Mouse (Mus musculus): ENCODE measurements around the gene Ephx3.
A peak's percentile ranks its signal among the peaks of the same experiment; 100 is the strongest.
"Not testable (repeated sequence)": the region's sequence is repeated elsewhere in the genome, so short reads cannot be mapped to it uniquely, and the experiment has no call there.

Ephx3 gene

GRCm38 (mm10) chr17:32188863-32189636 is at the start of gene Ephx3:
Gene Ephx3 (minus strand): TSS chr17:32189549.
- peak; percentile 41 for DNase-seq (ENCODE audit: low read depth, low spot score)
- no peaks in the 10 kb centered on the region for H3K27me3 ChIP-seq (ENCODE audit: control insufficient read depth, insufficient read depth, low read length, poor library complexity, severe bottlenecking)
- H3K36me3 ChIP-seq (ENCODE audit: control insufficient read depth, insufficient read depth, low read length, poor library complexity, severe bottlenecking): no peaks in the 10 kb centered on the region

GRCm38 (mm10) chr17:32238589-32238988 is 49.2 kb upstream of the Ephx3 start:
- no peak for DNase-seq (ENCODE audit: low read depth, low spot score)
- no peaks in the 10 kb centered on the region; the same call in 1 of the 2 replicates for H3K36me3 ChIP-seq (ENCODE audit: control insufficient read depth, insufficient read depth, low read length, poor library complexity, severe bottlenecking)
- no peaks in the 10 kb centered on the region for H3K27me3 ChIP-seq (ENCODE audit: control insufficient read depth, insufficient read depth, low read length, poor library complexity, severe bottlenecking)

- DNase-seq (ENCODE audit: low read depth, low spot score): no peak
- Histone ChIP-seq H3K36me3 (ENCODE audit: control insufficient read depth, insufficient read depth, low read length, poor library complexity, severe bottlenecking) (no peaks in the 10 kb centered on the region; the same call in 1 of the 2 replicates), H3K27me3 (ENCODE audit: control insufficient read depth, insufficient read depth, low read length, poor library complexity, severe bottlenecking) (no peaks in the 10 kb centered on the region)
Observed at GRCm38 (mm10) chr17:32235534-32236191, 46.3 kb upstream of the Ephx3 start.

GRCm38 (mm10) chr17:32233174-32233573 is 43.8 kb upstream of the Ephx3 start:
- Histone ChIP-seq H3K36me3 (ENCODE audit: control insufficient read depth, insufficient read depth, low read length, poor library complexity, severe bottlenecking) (peaks cover 9% of the 10 kb centered on the region; the same call in 1 of the 2 replicates), H3K27me3 (ENCODE audit: control insufficient read depth, insufficient read depth, low read length, poor library complexity, severe bottlenecking) (no peaks in the 10 kb centered on the region)
- DNase-seq (ENCODE audit: low read depth, low spot score): no peak

- no peak for DNase-seq (ENCODE audit: low read depth, low spot score)
- Histone ChIP-seq H3K27me3 (ENCODE audit: control insufficient read depth, insufficient read depth, low read length, poor library complexity, severe bottlenecking) (no peaks in the 10 kb centered on the region), H3K36me3 (ENCODE audit: control insufficient read depth, insufficient read depth, low read length, poor library complexity, severe bottlenecking) (peaks cover 32% of the 10 kb centered on the region)
Observed at GRCm38 (mm10) chr17:32229256-32229655, 39.9 kb upstream of the Ephx3 start.

GRCm38 (mm10) chr17:32220873-32221272 is 31.5 kb upstream of the Ephx3 start:
- DNase-seq (ENCODE audit: low read depth, low spot score): no peak
- Histone ChIP-seq H3K27me3 (ENCODE audit: control insufficient read depth, insufficient read depth, low read length, poor library complexity, severe bottlenecking) (no peaks in the 10 kb centered on the region), H3K36me3 (ENCODE audit: control insufficient read depth, insufficient read depth, low read length, poor library complexity, severe bottlenecking) (peaks cover 39% of the 10 kb centered on the region)

- DNase-seq (ENCODE audit: low read depth, low spot score): peak; percentile 34
- H3K27me3 ChIP-seq (ENCODE audit: control insufficient read depth, insufficient read depth, low read length, poor library complexity, severe bottlenecking): not testable (repeated sequence)
Observed at GRCm38 (mm10) chr17:32215587-32215986, 26.2 kb upstream of the Ephx3 start.

GRCm38 (mm10) chr17:32211554-32211953 is 22.2 kb upstream of the Ephx3 start:
- not testable (repeated sequence) for H3K27me3 ChIP-seq (ENCODE audit: control insufficient read depth, insufficient read depth, low read length, poor library complexity, severe bottlenecking); DNase-seq (ENCODE audit: low read depth, low spot score)
- H3K36me3 ChIP-seq (ENCODE audit: control insufficient read depth, insufficient read depth, low read length, poor library complexity, severe bottlenecking): peaks cover 45% of the 10 kb centered on the region

More at GRCm38 (mm10) chr17:32215587-32215986, 26.2 kb upstream of the Ephx3 start:
- peaks cover 33% of the 10 kb centered on the region for H3K36me3 ChIP-seq (ENCODE audit: control insufficient read depth, insufficient read depth, low read length, poor library complexity, severe bottlenecking)

GRCm38 (mm10) chr17:32209752-32210151 is 20.4 kb upstream of the Ephx3 start:
- peak; percentile 58 for DNase-seq (ENCODE audit: low read depth, low spot score)
- peaks cover 46% of the 10 kb centered on the region for H3K36me3 ChIP-seq (ENCODE audit: control insufficient read depth, insufficient read depth, low read length, poor library complexity, severe bottlenecking)
- no peaks in the 10 kb centered on the region for H3K27me3 ChIP-seq (ENCODE audit: control insufficient read depth, insufficient read depth, low read length, poor library complexity, severe bottlenecking)

GRCm38 (mm10) chr17:32209144-32209543 is 19.8 kb upstream of the Ephx3 start:
- H3K36me3 ChIP-seq (ENCODE audit: control insufficient read depth, insufficient read depth, low read length, poor library complexity, severe bottlenecking): peaks cover 43% of the 10 kb centered on the region
- no peak for DNase-seq (ENCODE audit: low read depth, low spot score)
- no peaks in the 10 kb centered on the region for H3K27me3 ChIP-seq (ENCODE audit: control insufficient read depth, insufficient read depth, low read length, poor library complexity, severe bottlenecking)

GRCm38 (mm10) chr17:32207586-32208245 is 18.4 kb upstream of the Ephx3 start:
- DNase-seq (ENCODE audit: low read depth, low spot score): no peak
- no peaks in the 10 kb centered on the region for H3K27me3 ChIP-seq (ENCODE audit: control insufficient read depth, insufficient read depth, low read length, poor library complexity, severe bottlenecking)
- peaks cover 31% of the 10 kb centered on the region for H3K36me3 ChIP-seq (ENCODE audit: control insufficient read depth, insufficient read depth, low read length, poor library complexity, severe bottlenecking)

- DNase-seq (ENCODE audit: low read depth, low spot score): no peak
- Histone ChIP-seq H3K27me3 (ENCODE audit: control insufficient read depth, insufficient read depth, low read length, poor library complexity, severe bottlenecking) (no peaks in the 10 kb centered on the region), H3K36me3 (ENCODE audit: control insufficient read depth, insufficient read depth, low read length, poor library complexity, severe bottlenecking) (peaks cover 27% of the 10 kb centered on the region)
Observed at GRCm38 (mm10) chr17:32205345-32205744, 16.0 kb upstream of the Ephx3 start.

GRCm38 (mm10) chr17:32202972-32203371 is 13.6 kb upstream of the Ephx3 start:
- peaks cover 32% of the 10 kb centered on the region for H3K36me3 ChIP-seq (ENCODE audit: control insufficient read depth, insufficient read depth, low read length, poor library complexity, severe bottlenecking)
- DNase-seq (ENCODE audit: low read depth, low spot score): no peak
- no peaks in the 10 kb centered on the region for H3K27me3 ChIP-seq (ENCODE audit: control insufficient read depth, insufficient read depth, low read length, poor library complexity, severe bottlenecking)

GRCm38 (mm10) chr17:32201086-32201485 is 11.7 kb upstream of the Ephx3 start:
- peaks cover 28% of the 10 kb centered on the region for H3K36me3 ChIP-seq (ENCODE audit: control insufficient read depth, insufficient read depth, low read length, poor library complexity, severe bottlenecking)
- no peaks in the 10 kb centered on the region for H3K27me3 ChIP-seq (ENCODE audit: control insufficient read depth, insufficient read depth, low read length, poor library complexity, severe bottlenecking)
- no peak for DNase-seq (ENCODE audit: low read depth, low spot score)

GRCm38 (mm10) chr17:32199796-32200195 is 10.4 kb upstream of the Ephx3 start:
- DNase-seq (ENCODE audit: low read depth, low spot score): no peak
- Histone ChIP-seq H3K36me3 (ENCODE audit: control insufficient read depth, insufficient read depth, low read length, poor library complexity, severe bottlenecking) (peaks cover 31% of the 10 kb centered on the region), H3K27me3 (ENCODE audit: control insufficient read depth, insufficient read depth, low read length, poor library complexity, severe bottlenecking) (no peaks in the 10 kb centered on the region)
